11 mouse cellular contexts compared by ENCODE assay signal in genomic region chr10:77530140-77530539, GRCm38 (mm10). TPM values are rescaled to one million over a fixed set of nuclear protein-coding genes. Genes with fewer than 3 reads are reported as not detected.
DNase-seq lines count a peak whose midpoint lies in the region; ATAC-seq and TF ChIP-seq lines count a peak whose summit lies in the region.
"Had no signal": no experiment of that assay in that cellular context is flagged by ENCODE, and none has a peak within 500 bp of the region (broad histone marks: within the 10 kb centered on the region; RNA-seq: fewer than 3 reads in every experiment).

Gene Itgb2 (plus strand): TSS chr10:77530252.

- H3K4me2 ChIP-seq in liver, embryonic 16.5 days (ENCODE audit: low read depth, low read length), result peak within 1 kb of the TSS; percentile 12
- H3K4me2 ChIP-seq in forebrain, embryonic 11.5 days (ENCODE audit: low read depth, low read length, severe bottlenecking), result no peak within 1 kb of the TSS
- H3K4me2 ChIP-seq: hindbrain, embryonic 15.5 days; lung, embryonic 14.5 days had no signal

- peak within 1 kb of the TSS; percentile 13; the same call in 1 of the 2 replicates for H3K9ac ChIP-seq in liver, embryonic 16.5 days (ENCODE audit: low read depth, low read length)
- H3K9ac ChIP-seq in forebrain, embryonic 11.5 days (ENCODE audit: low read length), result no peak within 1 kb of the TSS
- H3K9ac ChIP-seq: hindbrain, embryonic 15.5 days; lung, embryonic 14.5 days had no signal

- no peak for ATAC-seq in liver, embryonic 16.5 days (ENCODE audit: low read depth)
- ATAC-seq in forebrain, embryonic 11.5 days (replicated peaks; ENCODE audit: low FRiP score), result no peak

- 2% methylated on average over 9 of the region's 9 CpGs for WGBS in bone marrow, adult 2 months
- 14% methylated on average over 9 of the region's 9 CpGs for WGBS in liver, embryonic 16.5 days (ENCODE audit: insufficient replicate concordance)
- 72% methylated on average over 9 of the region's 9 CpGs for WGBS in forebrain, embryonic 11.5 days

- no peaks in the 10 kb centered on the region for H3K36me3 ChIP-seq in liver, embryonic 16.5 days (ENCODE audit: control insufficient read depth, insufficient read depth)
- H3K36me3 ChIP-seq in forebrain, embryonic 11.5 days (ENCODE audit: control insufficient read depth, insufficient read depth, low read length), result no peaks in the 10 kb centered on the region
- H3K36me3 ChIP-seq: hindbrain, embryonic 15.5 days had no signal

- TF ChIP-seq POLR2A in bone marrow, adult 2 months (IDR thresholded peaks at IDR 0.05; ENCODE audit: borderline replicate concordance, control insufficient read depth, low read depth, low read length), result 0 out of 2 replicates have a peak, but pooled peaks have one; percentile 6

- TF ChIP-seq CTCF in bone marrow, adult 2 months (IDR thresholded peaks at IDR 0.05; ENCODE audit: control insufficient read depth, insufficient read depth, low read length), result no peak

- peak; percentile 38 for DNase-seq in adrenal gland, postnatal 14 days
- no peak for DNase-seq in adrenal gland, postnatal 4 days (ENCODE audit: low spot score in 2 of 2)
- peak; percentile 68 to 73 for DNase-seq in spleen, adult 18-20 months
- no peak for DNase-seq in embryo, embryonic 9.5 days (ENCODE audit: extremely low spot score)
- no peak for DNase-seq in forebrain, embryonic 11.5 days (ENCODE audit: low spot score)
- DNase-seq in right cerebral cortex, postnatal 25 days, result no peak
- DNase-seq: cerebellum, adult 11-12 months; lung, embryonic 14.5 days had no signal

- H3K27me3 ChIP-seq in liver, embryonic 16.5 days (ENCODE audit: control insufficient read depth, insufficient read depth, low read depth, low read length), result no peaks in the 10 kb centered on the region
- no peaks in the 10 kb centered on the region for H3K27me3 ChIP-seq in forebrain, embryonic 11.5 days (ENCODE audit: control insufficient read depth, insufficient read depth, low read length)
- H3K27me3 ChIP-seq: hindbrain, embryonic 15.5 days had no signal

- peak within 1 kb of the TSS; percentile 82 for H3K27ac ChIP-seq in bone marrow, adult 2 months (ENCODE audit: control insufficient read depth, insufficient read depth, low read depth, low read length, poor library complexity)
- 0 out of 2 replicates have a peak within 1 kb of the TSS, but pooled peaks have one; percentile 62 for H3K27ac ChIP-seq in liver, embryonic 16.5 days (ENCODE audit: low read length)
- no peak within 1 kb of the TSS for H3K27ac ChIP-seq in forebrain, embryonic 11.5 days (ENCODE audit: low read depth, low read length)
- H3K27ac ChIP-seq: hindbrain, embryonic 15.5 days had no signal

- peak within 1 kb of the TSS; percentile 82 for H3K4me3 ChIP-seq in bone marrow, adult 2 months (replicated peaks; ENCODE audit: control insufficient read depth, low read depth, low read length)
- H3K4me3 ChIP-seq in liver, embryonic 16.5 days (ENCODE audit: low read depth, low read length), result peak within 1 kb of the TSS; percentile 42
- no peak within 1 kb of the TSS for H3K4me3 ChIP-seq in forebrain, embryonic 11.5 days (ENCODE audit: low read depth, low read length)
- H3K4me3 ChIP-seq: hindbrain, embryonic 15.5 days had no signal

- peaks cover 7% of the 10 kb centered on the region; the same call in 1 of the 2 replicates for H3K4me1 ChIP-seq in bone marrow, adult 2 months (ENCODE audit: control insufficient read depth, insufficient read depth, low read length)
- peaks cover 10% of the 10 kb centered on the region for H3K4me1 ChIP-seq in liver, embryonic 16.5 days (ENCODE audit: control insufficient read depth, low read depth, low read length)
- H3K4me1 ChIP-seq in forebrain, embryonic 11.5 days (replicated peaks; ENCODE audit: control insufficient read depth, insufficient read depth, low read length), result no peaks in the 10 kb centered on the region
- H3K4me1 ChIP-seq: hindbrain, embryonic 15.5 days had no signal

- H3K9me3 ChIP-seq in liver, embryonic 16.5 days (replicated peaks; ENCODE audit: control insufficient read depth, low read length), result no peaks in the 10 kb centered on the region
- H3K9me3 ChIP-seq in forebrain, embryonic 11.5 days (ENCODE audit: control insufficient read depth, low read length), result no peaks in the 10 kb centered on the region
- H3K9me3 ChIP-seq: hindbrain, embryonic 15.5 days had no signal

RNA-seq across cellular contexts. Expression of gene Itgb2, which starts in this region (rescaled TPM):
- total RNA-seq in adrenal gland, postnatal 14 days (2021), result 5.8 and 16.0 TPM in 2 replicates
- total RNA-seq in adrenal gland, postnatal 4 days (2021), result 1 to 10 TPM; 5.3 to 8.5 TPM
- 27.2 and 69.1 TPM in 2 replicates for polyA plus RNA-seq in bone marrow, adult 2 months (2011; ENCODE audit: insufficient read depth, insufficient read length, low replicate concordance, missing spikeins)
- 18.2 and 20.6 TPM in 2 replicates for polyA plus RNA-seq in liver, embryonic 16.5 days (2015; fragmentation: Nextera tagmentation; extraction: Ambion mirVana)
- polyA plus RNA-seq in forebrain, embryonic 11.5 days (2014; fragmentation: Nextera tagmentation; extraction: Ambion mirVana), result 1.2 and 1.3 TPM in 2 replicates

Comparison
In these comparisons a context has a peak if more than half of its experiments do, and no peak if none do; other contexts are left out.
1. DNase-seq: peak in adrenal gland, postnatal 14 days (single experiment) and spleen, adult 18-20 months (2 of 2); none in adrenal gland, postnatal 4 days (0 of 2), embryo, embryonic 9.5 days (single experiment), forebrain, embryonic 11.5 days (single experiment) and right cerebral cortex, postnatal 25 days (single experiment).